Mouse (Mus musculus) kidney, adult 2 months (tissue): ENCODE measurements around the gene Zfp687.

Experiments
- CTCF ChIP-seq: fragments of 200-500 bp; conservative IDR thresholded peaks from 2 replicates; pipeline ENCODE4 v1.5.1; 2011; ENCODE audit warnings: low read depth, mild to moderate bottlenecking, control low read depth, low read length, moderate library complexity, mixed read lengths; ENCODE audit not compliant: insufficient read depth, insufficient read length
- POLR2A ChIP-seq: fragments of 200-500 bp; IDR thresholded peaks from one replicate; pipeline ENCODE4 v1.6.1; 2011; ENCODE audit warnings: low read depth, low read length, control low read depth

DNA sequence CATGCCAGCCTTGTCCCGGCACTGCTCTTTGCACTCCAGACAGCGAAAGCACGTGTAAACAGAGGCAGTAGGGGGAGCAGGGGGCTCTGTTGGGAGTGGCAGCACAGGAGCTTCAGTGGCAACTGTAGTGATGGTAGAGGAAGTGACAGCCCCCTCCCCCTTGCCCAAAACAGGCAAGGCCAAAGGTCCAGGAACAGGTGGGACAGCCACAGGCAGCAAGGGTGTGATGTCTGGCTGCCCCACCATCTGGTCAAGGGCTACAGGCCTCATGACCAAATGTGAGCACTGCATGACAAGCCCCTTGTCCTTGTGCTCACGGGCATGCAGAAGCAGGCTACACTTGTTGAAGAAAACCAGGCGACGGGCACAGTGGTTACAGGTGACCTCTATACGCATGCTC is 4.9 kb downstream of the Zfp687 start:
- TF ChIP-seq CTCF = no peak
- TF ChIP-seq POLR2A = no peak
